Mouse (Mus musculus): ENCODE results near the gene Nell1.

DNA sequence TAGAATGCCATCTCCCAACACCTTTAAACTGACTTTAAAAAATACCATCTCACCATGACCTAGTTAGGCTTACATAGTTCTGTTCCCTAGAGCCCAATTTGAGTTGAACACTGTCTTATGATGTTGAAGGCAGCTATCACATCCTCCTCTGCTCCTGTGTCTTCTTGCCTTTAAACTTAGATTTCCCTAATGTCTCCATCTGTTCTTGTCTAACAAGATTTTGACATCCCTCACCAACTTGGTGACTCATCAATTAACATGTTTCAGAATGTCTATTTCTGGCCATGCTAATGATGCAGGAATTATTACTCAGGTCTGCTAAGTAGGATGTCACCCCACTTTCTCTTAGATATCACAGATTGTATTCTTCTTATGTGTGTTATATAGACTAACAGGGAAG is 532.4 kb downstream of the Nell1 start:
- no peak for TF ChIP-seq POLR2A (IDR thresholded peaks at IDR 0.05; ENCODE audit: low read depth, low read length)
- TF ChIP-seq CTCF (IDR thresholded peaks at IDR 0.05; ENCODE audit: borderline replicate concordance, insufficient read depth, low read length): no peak
